Mouse (Mus musculus) forebrain, embryonic 12.5 days (tissue): Measurements from ENCODE around the gene Nfatc2. TPM values are rescaled to one million over a fixed set of nuclear protein-coding genes. Genes with fewer than 3 reads are reported as not detected.

Experiments used
- ATAC-seq: fragments of 200-750 bp; cut with Nextera tagmentation; 2 replicates; pipeline ENCODE4 v1.8.0; 2017; ENCODE audit warnings: moderate TSS enrichment; ENCODE audit not compliant: low FRiP score
- H3K27ac ChIP-seq: fragments of 300-500 bp; sonication (generic); 2 replicates; pipeline ENCODE4 v1.5.1; 2016; ENCODE audit warnings: mild to moderate bottlenecking
- H3K27me3 ChIP-seq: fragments of 300-500 bp; sonication (generic); 2 replicates; pipeline ENCODE4 v1.6.1; 2016; ENCODE audit warnings: mild to moderate bottlenecking
- H3K36me3 ChIP-seq: fragments of 300-500 bp; sonication (generic); replicated peaks from 2 replicates; pipeline ENCODE4 v1.6.1; 2016; ENCODE audit warnings: mild to moderate bottlenecking
- H3K4me1 ChIP-seq: fragments of 300-500 bp; sonication (generic); 2 replicates; pipeline ENCODE4 v1.6.1; 2016
- H3K4me2 ChIP-seq: fragments of 300-500 bp; sonication (generic); 2 replicates; pipeline ENCODE4 v1.6.1; 2016; ENCODE audit warnings: mild to moderate bottlenecking, moderate library complexity
- H3K4me3 ChIP-seq: fragments of 300-500 bp; sonication (generic); replicated peaks from 2 replicates; pipeline ENCODE4 v1.5.1; 2016; ENCODE audit warnings: mild to moderate bottlenecking
- H3K9ac ChIP-seq: fragments of 300-500 bp; sonication (generic); 2 replicates; pipeline ENCODE4 v1.6.1; 2016; ENCODE audit warnings: mild to moderate bottlenecking
- H3K9me3 ChIP-seq: fragments of 300-500 bp; sonication (generic); 2 replicates; pipeline ENCODE4 v1.6.1; 2016
- whole genome bisulfite sequencing: fragments of 180-500 bp; shearing (Covaris S2); methylation state at CpG from one replicate; pipeline ENCODE4 v1.1.7; 2016; 5-methylcytosine and 5-hydroxymethylcytosine counted together
- microRNA-seq: library from miRNA; unstranded; fragments of <30 nt; microRNA quantifications from one replicate; pipeline ENCODE4, GENCODE M21; 2017
- polyA plus RNA-seq: library from polyadenylated mRNA; unstranded; fragments of >200 nt; fragmentation: Nextera tagmentation; extraction: Ambion mirVana; gene quantifications from 2 replicates; pipeline ENCODE4 v1.2.1, GENCODE M21; 2016

The Nfatc2 gene
- polyA plus RNA-seq, 1 experiment from 2014 or later: 1.2 TPM

GRCm38 (mm10) chr2:168434187-168434586, 167.3 kb downstream of the Nfatc2 start:
- 82% methylated on average over 5 of the region's 5 CpGs for WGBS
- ATAC-seq: no peak
- Histone ChIP-seq H3K4me3 (no peak overlapping the region), H3K9ac (no peak overlapping the region), H3K4me2 (no peak overlapping the region), H3K27ac (no peak overlapping the region), H3K36me3 (no peaks in the 10 kb centered on the region), H3K4me1 (peaks cover 10% of the 10 kb centered on the region), H3K9me3 (no peaks in the 10 kb centered on the region), H3K27me3 (no peaks in the 10 kb centered on the region)

DNA sequence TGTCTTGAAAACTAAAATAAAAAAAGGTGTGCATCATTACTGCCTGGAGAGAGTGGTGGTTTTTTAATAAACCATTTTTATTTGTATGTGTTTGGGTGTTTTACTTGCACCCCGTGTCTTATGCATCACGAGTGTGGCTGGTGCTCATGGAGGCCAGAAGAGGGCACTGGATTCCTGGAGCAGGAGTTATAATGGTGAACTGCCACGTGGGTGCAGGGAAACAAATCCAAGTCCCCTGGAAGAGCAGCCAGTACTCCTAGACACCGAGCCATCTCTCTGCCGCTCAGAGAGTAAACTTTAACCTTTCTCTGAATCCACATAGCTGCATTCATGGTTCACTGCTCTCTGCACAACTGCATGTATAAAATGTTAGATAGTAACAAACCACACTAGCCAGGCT, 168.1 kb downstream of the Nfatc2 start:
- Histone ChIP-seq H3K4me1 (peaks cover 2% of the 10 kb centered on the region; the same call in 1 of the 2 replicates), H3K27ac (no peak overlapping the region), H3K4me3 (no peak overlapping the region), H3K9me3 (no peaks in the 10 kb centered on the region), H3K36me3 (no peaks in the 10 kb centered on the region), H3K27me3 (no peaks in the 10 kb centered on the region), H3K4me2 (no peak overlapping the region), H3K9ac (no peak overlapping the region)
- 73% methylated on average over 5 of the region's 5 CpGs for WGBS
- ATAC-seq: no peak

DNA sequence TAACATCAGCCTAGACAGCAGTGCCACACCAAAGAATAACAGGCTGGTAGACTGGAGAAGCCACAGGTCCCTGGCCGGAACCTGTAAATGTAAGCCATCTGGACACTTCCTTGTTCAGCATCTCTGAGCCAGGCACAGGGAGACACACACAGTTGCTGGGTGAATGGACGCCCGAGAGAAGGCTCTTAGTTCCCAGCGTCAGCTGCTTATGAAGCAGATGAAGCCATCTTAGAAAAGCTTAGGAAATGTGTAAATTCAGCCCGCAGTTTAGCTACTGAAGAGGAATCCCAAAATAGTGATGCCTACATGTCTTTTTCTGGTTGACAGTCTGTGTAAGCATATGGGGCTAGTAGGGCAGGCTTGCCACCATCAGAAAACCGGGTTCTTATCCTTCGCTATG, 169.1 kb downstream of the Nfatc2 start:
- H3K4me2 ChIP-seq: no peak overlapping the region
- no peak overlapping the region for H3K9ac ChIP-seq
- H3K4me1 ChIP-seq: no peaks in the 10 kb centered on the region
- no peak overlapping the region for H3K4me3 ChIP-seq
- no peaks in the 10 kb centered on the region for H3K36me3 ChIP-seq
- H3K9me3 ChIP-seq: no peaks in the 10 kb centered on the region
- WGBS: 93% methylated on average over 7 of the region's 7 CpGs
- no peak for ATAC-seq
- no peak overlapping the region for H3K27ac ChIP-seq
- no peaks in the 10 kb centered on the region for H3K27me3 ChIP-seq

GRCm38 (mm10) chr2:168429598-168429997, 171.9 kb downstream of the Nfatc2 start:
- no peak overlapping the region for H3K27ac ChIP-seq
- no peak overlapping the region for H3K4me2 ChIP-seq
- 0 out of 2 replicates have a peak, but pooled peaks cover under 1% of the 10 kb centered on the region for H3K4me1 ChIP-seq
- H3K9ac ChIP-seq: no peak overlapping the region
- no peaks in the 10 kb centered on the region for H3K9me3 ChIP-seq
- H3K27me3 ChIP-seq: 0 out of 2 replicates have a peak, but pooled peaks cover 9% of the 10 kb centered on the region
- H3K4me3 ChIP-seq: no peak overlapping the region
- H3K36me3 ChIP-seq: no peaks in the 10 kb centered on the region
- no peak for ATAC-seq
- 94% methylated on average over 10 of the region's 10 CpGs for WGBS

DNA sequence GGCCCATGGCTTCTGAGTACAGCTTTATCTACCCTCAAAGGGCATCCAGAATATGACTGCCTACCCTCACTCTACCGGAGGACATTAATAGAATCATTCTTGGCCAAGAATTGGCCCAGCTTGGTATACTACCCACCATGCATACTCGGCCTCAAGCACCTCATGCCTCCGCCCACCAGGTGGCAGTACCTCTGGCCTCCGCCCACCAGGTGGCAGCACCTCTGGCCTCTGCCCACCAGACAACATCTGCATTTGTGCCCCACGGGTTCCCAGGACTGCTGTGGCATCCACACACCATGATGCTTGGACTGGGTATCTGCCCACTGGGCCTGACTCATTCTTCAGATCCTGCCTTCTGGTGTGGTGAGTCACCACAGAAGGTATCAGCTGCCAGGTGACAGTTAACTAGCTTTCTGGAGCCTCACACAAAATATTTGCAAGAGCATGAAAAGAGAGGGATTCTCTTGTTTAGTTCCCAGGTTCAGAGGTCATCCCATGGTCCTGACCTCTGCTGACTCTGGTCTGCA, 173.0 kb downstream of the Nfatc2 start:
- H3K9me3 ChIP-seq: no peaks in the 10 kb centered on the region
- peaks cover 12% of the 10 kb centered on the region; the same call in 1 of the 2 replicates for H3K27me3 ChIP-seq
- WGBS: 91% methylated on average over 5 of the region's 5 CpGs
- no peak overlapping the region for H3K27ac ChIP-seq
- H3K36me3 ChIP-seq: no peaks in the 10 kb centered on the region
- 0 out of 2 replicates have a peak, but pooled peaks cover 5% of the 10 kb centered on the region for H3K4me1 ChIP-seq
- no peak for ATAC-seq
- H3K9ac ChIP-seq: no peak overlapping the region
- no peak overlapping the region for H3K4me2 ChIP-seq
- H3K4me3 ChIP-seq: no peak overlapping the region

Small RNAs within 50 kb of the gene (microRNA-seq; reads per million reads assigned to microRNA genes)
- gene Mir7004: 1.9 reads per million

Other genes starting within 250 kb of the Nfatc2 start
- gene Atp9a, start 140.8 kb upstream of the Nfatc2 start, polyA plus RNA-seq: 27.6 and 28.3 TPM in 2 replicates
- 4.6 and 6.9 TPM in 2 replicates for gene Sall4, start 166.3 kb upstream of the Nfatc2 start, polyA plus RNA-seq